Mouse (Mus musculus): Measurements from ENCODE around the gene V1rd19.
"Not testable (repeated sequence)": the region's sequence is repeated elsewhere in the genome, so short reads cannot be mapped to it uniquely, and the experiment has no call there.

Gene V1rd19

GRCm38 (mm10) chr7:24001391-24001790 is at the start of gene V1rd19:
TSS of gene V1rd19 (plus strand) at chr7:24001691.
- no peak for DNase-seq (ENCODE audit: low spot score)

DNA sequence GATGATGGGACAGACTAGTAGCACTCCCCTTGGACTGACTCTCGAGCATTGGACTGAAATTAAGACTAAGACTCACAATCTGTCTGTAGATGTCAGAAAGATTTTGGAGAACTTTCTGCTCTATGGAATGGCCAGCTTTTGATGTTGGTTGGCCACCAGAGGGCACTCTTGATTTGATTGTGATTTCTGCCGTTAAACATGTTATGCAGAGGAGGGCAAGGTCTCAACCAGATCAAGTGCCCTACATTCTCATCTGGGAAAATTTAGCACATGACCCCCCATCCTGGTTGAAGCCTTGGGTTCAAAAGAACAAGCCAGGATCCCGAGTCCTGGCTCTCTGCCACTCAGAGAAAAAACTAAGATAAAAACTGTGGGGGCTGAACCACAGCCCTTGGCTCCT is 33.4 kb upstream of the V1rd19 start:
- not testable (repeated sequence) for DNase-seq (ENCODE audit: low spot score)

DNA sequence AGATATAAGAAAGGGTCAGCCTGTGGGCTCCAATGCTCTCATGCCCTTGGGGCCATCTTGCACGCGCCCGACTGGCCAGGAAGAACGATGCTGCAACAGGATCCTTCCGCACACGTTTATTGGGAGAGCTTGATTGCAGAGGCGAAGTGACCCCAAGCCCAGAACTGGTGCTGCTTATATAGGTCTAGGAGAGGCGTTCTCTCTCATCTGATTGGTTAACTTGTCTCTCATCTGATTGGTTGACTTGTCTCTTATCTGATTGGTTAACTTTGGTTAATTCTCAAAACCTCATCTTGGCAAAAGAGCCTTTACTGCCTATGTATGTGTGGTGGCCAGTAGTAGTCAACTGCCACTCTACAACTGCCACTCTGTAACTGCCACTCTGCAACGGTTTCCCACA is 27.2 kb upstream of the V1rd19 start, which contains the start of gene Vmn1r181:
Vmn1r181 (plus strand) TSS at position 301 of the 400 bp plus-strand sequence.
- not testable (repeated sequence) for DNase-seq (ENCODE audit: low spot score)

DNA sequence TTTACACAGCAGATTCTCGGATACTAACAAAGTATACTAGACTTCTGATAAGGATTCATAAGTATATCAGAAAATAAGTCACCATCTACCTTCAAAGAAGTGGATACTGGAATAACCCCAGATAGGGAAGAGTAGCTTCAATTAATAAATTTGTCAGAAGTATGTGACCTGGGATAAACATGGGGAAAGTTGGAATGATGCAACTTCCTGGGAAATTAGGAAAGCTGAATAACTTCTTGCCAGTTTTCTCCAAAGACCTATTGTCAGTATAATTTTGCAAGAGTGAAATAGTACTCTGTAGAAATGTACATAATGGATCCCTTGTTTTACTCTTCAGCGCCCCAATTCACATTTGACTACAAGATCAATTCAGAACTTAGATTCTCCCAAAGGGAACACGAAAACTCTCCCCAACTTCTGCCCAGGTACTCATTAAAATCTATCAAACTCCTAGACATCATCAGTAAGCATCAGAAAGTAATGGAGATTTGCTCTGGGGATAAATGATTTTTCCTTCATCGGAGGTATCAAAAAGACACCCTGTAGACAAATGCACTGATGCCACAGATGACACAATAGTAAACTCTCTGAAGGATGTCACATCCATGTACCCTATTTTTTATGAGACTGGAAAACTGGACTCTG is 51.3 kb downstream of the V1rd19 start, which contains the start of gene Vmn1r183:
Vmn1r183 (plus strand) TSS at position 595 of the 645 bp plus-strand sequence.
- no peak for DNase-seq (ENCODE audit: low spot score)
